Comparison of ENCODE assay signal across 14 mouse cellular contexts in the genomic region with DNA sequence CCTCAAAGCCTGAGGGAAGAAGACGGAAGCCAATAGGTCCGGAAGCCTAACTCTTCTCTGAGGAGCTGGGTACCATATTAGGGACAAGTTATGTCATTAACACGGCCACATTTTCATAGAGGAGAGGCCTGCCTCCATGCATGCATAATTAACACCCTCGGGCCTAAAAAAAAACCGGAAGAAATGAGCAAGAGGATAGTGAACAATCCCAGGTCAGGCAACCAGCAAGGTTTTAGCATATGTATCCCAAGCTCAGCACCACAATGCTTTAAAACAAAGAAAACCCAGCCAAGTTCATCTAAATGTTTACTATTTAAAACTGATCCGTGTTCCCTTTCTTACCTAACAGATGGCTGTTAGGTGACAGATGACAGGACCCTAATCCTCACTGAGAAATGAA. TPM values are rescaled to one million over a fixed set of nuclear protein-coding genes. Genes with fewer than 3 reads are reported as not detected.
DNase-seq lines count a peak whose midpoint lies in the region; ATAC-seq lines count a peak whose summit lies in the region.
"Had no signal": no experiment of that assay in that cellular context is flagged by ENCODE, and none has a peak within 500 bp of the region (broad histone marks: within the 10 kb centered on the region; RNA-seq: fewer than 3 reads in every experiment).

No protein-coding gene starts in this region.

- H3K9me3 ChIP-seq in hindbrain, embryonic 10.5 days, result no peaks in the 10 kb centered on the region
- no peaks in the 10 kb centered on the region for H3K9me3 ChIP-seq in hindbrain, embryonic 16.5 days (ENCODE audit: control insufficient read depth, low read length)
- H3K9me3 ChIP-seq in neural tube, embryonic 13.5 days, result no peaks in the 10 kb centered on the region
- H3K9me3 ChIP-seq in hindbrain, embryonic 13.5 days, result no peaks in the 10 kb centered on the region

- no peak overlapping the region for H3K4me2 ChIP-seq in hindbrain, embryonic 16.5 days (ENCODE audit: low read length)
- H3K4me2 ChIP-seq in neural tube, embryonic 13.5 days, result peak overlapping the region; percentile 89
- peak overlapping the region; percentile 97; the same call in 1 of the 2 replicates for H3K4me2 ChIP-seq in hindbrain, embryonic 13.5 days

- H3K4me1 ChIP-seq in hindbrain, embryonic 10.5 days (replicated peaks), result peaks cover 49% of the 10 kb centered on the region
- H3K4me1 ChIP-seq in hindbrain, embryonic 16.5 days (ENCODE audit: control insufficient read depth, insufficient read depth, low read depth, low read length), result peaks cover 9% of the 10 kb centered on the region
- peaks cover 39% of the 10 kb centered on the region for H3K4me1 ChIP-seq in neural tube, embryonic 13.5 days (replicated peaks)
- H3K4me1 ChIP-seq in hindbrain, embryonic 13.5 days (replicated peaks), result peaks cover 37% of the 10 kb centered on the region

- no peaks in the 10 kb centered on the region for H3K27me3 ChIP-seq in hindbrain, embryonic 10.5 days (ENCODE audit: insufficient read depth, poor library complexity, severe bottlenecking)
- no peaks in the 10 kb centered on the region for H3K27me3 ChIP-seq in hindbrain, embryonic 16.5 days (replicated peaks; ENCODE audit: control insufficient read depth, insufficient read depth, low read length)
- H3K27me3 ChIP-seq in neural tube, embryonic 13.5 days, result no peaks in the 10 kb centered on the region
- peaks cover 6% of the 10 kb centered on the region; the same call in 1 of the 2 replicates for H3K27me3 ChIP-seq in hindbrain, embryonic 13.5 days

- no peak for DNase-seq in hindbrain, embryonic 10.5 days (ENCODE audit: low spot score)
- DNase-seq in neural tube, embryonic 10.5 days (ENCODE audit: extremely low spot score, low spot score), result no peak
- DNase-seq in adrenal gland, adult 18-20 months (ENCODE audit: low spot score in 2 of 2), result no peak
- no peak for DNase-seq in spleen, postnatal 14 days (ENCODE audit: low spot score in 2 of 2)
- DNase-seq in embryo, embryonic 9.5 days (ENCODE audit: extremely low spot score), result no peak
- DNase-seq: heart, adult 2 months; heart, postnatal 36 days; kidney, adult 9 months; lung, postnatal 36 days; thymus, adult 18-20 months had no signal

- ATAC-seq in hindbrain, embryonic 16.5 days, result no peak
- ATAC-seq in neural tube, embryonic 13.5 days (ENCODE audit: low read depth), result no peak
- ATAC-seq in hindbrain, embryonic 13.5 days (ENCODE audit: low FRiP score), result no peak

- H3K36me3 ChIP-seq in hindbrain, embryonic 10.5 days, result peaks cover 42% of the 10 kb centered on the region
- no peaks in the 10 kb centered on the region for H3K36me3 ChIP-seq in hindbrain, embryonic 16.5 days (ENCODE audit: control insufficient read depth, insufficient read depth, low read length)
- H3K36me3 ChIP-seq in neural tube, embryonic 13.5 days, result 0 out of 2 replicates have a peak, but pooled peaks cover 3% of the 10 kb centered on the region
- no peaks in the 10 kb centered on the region for H3K36me3 ChIP-seq in hindbrain, embryonic 13.5 days

- no peak overlapping the region for H3K9ac ChIP-seq in hindbrain, embryonic 16.5 days (ENCODE audit: low read depth, low read length)
- no peak overlapping the region for H3K9ac ChIP-seq in neural tube, embryonic 13.5 days
- no peak overlapping the region for H3K9ac ChIP-seq in hindbrain, embryonic 13.5 days

- 65% methylated on average over 6 of the region's 6 CpGs for WGBS in hindbrain, embryonic 10.5 days
- 49% methylated on average over 6 of the region's 6 CpGs for WGBS in hindbrain, embryonic 16.5 days
- WGBS in neural tube, embryonic 13.5 days, result 49% methylated on average over 6 of the region's 6 CpGs
- 45% methylated on average over 6 of the region's 6 CpGs for WGBS in hindbrain, embryonic 13.5 days

- peak overlapping the region; percentile 84 for H3K4me3 ChIP-seq in hindbrain, embryonic 10.5 days
- no peak overlapping the region for H3K4me3 ChIP-seq in hindbrain, embryonic 16.5 days (ENCODE audit: low read length)
- no peak overlapping the region for H3K4me3 ChIP-seq in neural tube, embryonic 13.5 days
- no peak overlapping the region for H3K4me3 ChIP-seq in hindbrain, embryonic 13.5 days
- H3K4me3 ChIP-seq: heart, adult 2 months had no signal

- peak overlapping the region; percentile 60; the same call in 1 of the 2 replicates for H3K27ac ChIP-seq in hindbrain, embryonic 10.5 days
- H3K27ac ChIP-seq in hindbrain, embryonic 16.5 days (ENCODE audit: low read depth, low read length), result no peak overlapping the region
- no peak overlapping the region for H3K27ac ChIP-seq in neural tube, embryonic 13.5 days (replicated peaks)
- H3K27ac ChIP-seq in hindbrain, embryonic 13.5 days, result no peak overlapping the region
- H3K27ac ChIP-seq: heart, adult 2 months had no signal

RNA-seq across cellular contexts. Expression of a gene that starts 3.2 kb away (rescaled TPM):
- 72.2 and 77.9 TPM in 2 replicates for polyA plus RNA-seq in hindbrain, embryonic 10.5 days (2016; fragmentation: Nextera tagmentation; extraction: Ambion mirVana)
- polyA plus RNA-seq in hindbrain, embryonic 16.5 days (2015; fragmentation: Nextera tagmentation; extraction: Ambion mirVana), result 8.2 and 11.6 TPM in 2 replicates
- polyA plus RNA-seq in neural tube, embryonic 13.5 days (2015; fragmentation: Nextera tagmentation; extraction: Ambion mirVana), result 19.9 and 28.0 TPM in 2 replicates
- polyA plus RNA-seq in hindbrain, embryonic 13.5 days (2015; fragmentation: Nextera tagmentation; extraction: Ambion mirVana), result 19.1 and 26.4 TPM in 2 replicates
- total RNA-seq in adrenal gland, adult 18-20 months (2021), result 10 to 100 TPM; 26.9 to 28.7 TPM
- total RNA-seq: MEL had no signal
